Mouse (Mus musculus): Measurements from ENCODE around the gene Kcnmb2. TPM values are rescaled to one million over a fixed set of nuclear protein-coding genes. Genes with fewer than 3 reads are reported as not detected.

Kcnmb2 gene
- polyA plus RNA-seq, 1 experiment, result 0.16 TPM

DNA sequence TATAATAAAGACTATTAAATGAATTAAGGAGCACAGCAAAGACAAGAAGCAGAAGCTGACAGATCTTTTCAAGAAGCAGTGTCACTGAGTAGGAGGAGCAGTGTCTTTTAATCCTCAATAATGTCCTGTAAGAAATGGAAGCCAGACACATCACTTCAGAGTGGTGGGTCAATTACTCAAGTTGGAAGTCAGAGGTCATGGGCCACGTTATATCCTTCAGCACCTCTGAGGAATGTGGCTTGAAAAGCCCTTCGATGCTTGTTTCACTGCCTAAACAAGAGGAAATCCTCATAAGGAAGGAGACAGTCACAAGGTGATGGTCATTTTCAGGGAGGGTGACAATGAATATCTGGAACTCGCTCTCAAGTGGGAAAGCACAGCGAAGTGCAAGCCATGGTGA is 223.1 kb downstream of the Kcnmb2 start:
- WGBS, result 65% methylated on average over 4 of the region's 4 CpGs
- no peak for DNase-seq (ENCODE audit: low read depth, low spot score)

DNA sequence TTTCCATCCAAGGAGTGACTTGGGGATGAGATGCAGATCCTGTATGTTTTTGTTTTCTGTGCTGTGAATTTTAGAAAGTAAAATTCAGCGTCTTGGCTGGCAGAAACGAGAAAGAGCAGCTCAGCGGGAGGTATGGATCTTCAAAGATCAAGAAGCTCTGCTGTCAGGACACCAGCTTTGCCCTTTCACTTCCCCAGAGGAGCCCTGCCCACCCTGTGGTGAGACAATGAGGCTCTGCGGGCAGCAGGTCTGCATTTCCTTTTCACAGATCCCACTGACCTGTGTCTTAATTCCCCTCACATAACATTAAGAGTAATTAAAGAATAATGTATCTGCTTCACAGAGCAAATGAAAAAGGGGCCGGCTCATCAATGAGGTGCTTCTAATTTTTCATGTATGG is 226.1 kb downstream of the Kcnmb2 start:
- no peak for DNase-seq (ENCODE audit: low read depth, low spot score)
- WGBS, result 20% methylated on average over 5 of the region's 5 CpGs

GRCm38 (mm10) chr3:32130696-32131095 is 228.4 kb downstream of the Kcnmb2 start:
- no peak for DNase-seq (ENCODE audit: low read depth, low spot score)
- WGBS, result 33% methylated on average over 1 of the region's 1 CpGs

DNA sequence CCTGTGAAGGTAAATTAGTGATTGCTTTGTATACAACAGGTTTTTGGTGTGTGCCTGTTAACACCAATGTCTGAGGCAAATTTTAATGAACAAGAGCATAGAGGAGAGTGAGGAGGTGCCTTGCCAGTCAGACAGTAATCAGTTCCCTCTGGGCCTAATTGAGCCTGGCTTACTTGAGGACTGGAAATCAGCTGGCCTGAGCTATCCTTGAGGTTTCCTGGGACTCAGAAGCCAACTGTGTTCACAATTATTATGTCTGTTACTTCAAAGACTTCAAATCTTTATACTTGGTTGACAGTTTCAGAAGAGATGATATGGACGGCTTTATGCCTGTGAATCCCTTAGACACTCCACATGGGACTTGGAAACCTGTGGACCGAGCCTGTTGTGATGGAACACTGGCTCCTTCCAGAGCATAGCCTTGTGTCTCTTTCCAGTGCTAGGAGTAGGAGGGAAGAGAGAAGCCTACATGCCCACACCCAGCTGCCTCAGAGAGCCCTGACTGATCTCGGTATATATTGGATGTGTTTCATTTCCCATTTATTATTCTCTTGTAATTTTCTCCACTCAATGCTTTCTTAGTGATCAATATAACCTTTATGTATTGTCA is 230.2 kb downstream of the Kcnmb2 start:
- DNase-seq (ENCODE audit: low read depth, low spot score), result no peak
- WGBS, result 85% methylated on average over 3 of the region's 3 CpGs

GRCm38 (mm10) chr3:32144194-32144593 is 241.9 kb downstream of the Kcnmb2 start:
- DNase-seq (ENCODE audit: low read depth, low spot score), result no peak
- whole genome bisulfite sequencing, result 77% methylated on average over 5 of the region's 5 CpGs

- DNase-seq (ENCODE audit: low read depth, low spot score), result no peak
- WGBS, result 64% methylated on average over 3 of the region's 3 CpGs
These were observed 242.3 kb downstream of the Kcnmb2 start for GRCm38 (mm10) chr3:32144655-32145054.

DNA sequence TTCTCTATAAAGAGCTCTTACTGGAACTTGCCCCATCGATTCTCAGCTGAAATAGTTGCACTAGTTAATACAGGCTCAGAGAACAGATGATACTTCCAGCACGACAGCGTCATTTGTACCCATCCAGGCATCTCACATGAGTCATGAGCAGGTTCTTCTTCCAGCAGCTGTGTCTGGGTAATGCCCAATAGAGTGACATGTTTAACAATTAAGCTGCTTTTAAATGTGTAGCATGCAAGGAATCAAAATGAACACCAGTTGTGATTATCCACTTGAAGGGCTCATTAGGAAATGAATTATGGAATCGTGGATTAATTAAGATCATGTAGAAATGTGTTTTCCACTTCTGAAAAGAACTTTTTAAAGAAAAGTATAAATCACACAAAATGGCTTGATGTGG is 245.4 kb downstream of the Kcnmb2 start:
- DNase-seq (ENCODE audit: low read depth, low spot score), result no peak
- 83% methylated on average over 4 of the region's 4 CpGs for WGBS

DNA sequence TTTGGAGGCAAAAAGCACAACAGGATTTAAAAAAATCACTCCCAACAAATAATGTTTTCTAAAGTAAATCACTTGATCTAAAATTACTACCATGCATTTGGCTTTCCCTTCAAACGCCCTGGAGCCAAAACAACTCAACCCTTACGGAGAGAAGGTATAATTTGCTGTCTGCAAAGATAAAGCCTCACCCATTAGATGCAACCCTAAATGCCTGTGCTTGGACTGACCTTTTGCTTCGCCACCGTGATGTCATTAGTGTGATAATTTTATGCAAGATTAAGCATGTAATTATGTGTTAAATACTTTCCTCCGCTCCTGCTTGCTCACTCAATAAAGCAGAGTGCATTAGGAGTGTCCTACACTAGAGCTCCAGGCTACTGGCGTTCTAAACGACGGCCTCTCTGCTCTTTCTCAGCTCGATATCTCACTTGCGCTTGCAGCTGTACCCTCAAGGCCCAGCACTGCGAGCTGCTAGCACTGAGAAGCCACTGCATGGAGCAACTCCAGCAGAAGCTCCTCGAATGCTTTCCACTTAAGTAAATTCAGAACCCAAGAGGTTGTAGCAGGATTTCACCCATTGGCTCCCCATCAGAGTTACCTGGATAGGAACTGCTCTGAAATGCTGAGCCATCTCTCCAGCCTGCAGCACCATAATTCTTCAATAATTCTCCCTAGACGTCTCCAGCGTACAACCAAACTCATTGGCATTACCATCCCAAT is 247.7 kb downstream of the Kcnmb2 start:
- DNase-seq (ENCODE audit: low read depth, low spot score), result no peak
- WGBS, result 56% methylated on average over 14 of the region's 14 CpGs

- WGBS, result 65% methylated on average over 6 of the region's 6 CpGs
- no peak for DNase-seq (ENCODE audit: low read depth, low spot score)
These were observed 278.2 kb downstream of the Kcnmb2 start for GRCm38 (mm10) chr3:32180519-32180918.

- DNase-seq (ENCODE audit: low read depth, low spot score), result no peak
- WGBS, result 57% methylated on average over 2 of the region's 2 CpGs
These were observed 283.7 kb downstream of the Kcnmb2 start for GRCm38 (mm10) chr3:32185855-32186522.

DNA sequence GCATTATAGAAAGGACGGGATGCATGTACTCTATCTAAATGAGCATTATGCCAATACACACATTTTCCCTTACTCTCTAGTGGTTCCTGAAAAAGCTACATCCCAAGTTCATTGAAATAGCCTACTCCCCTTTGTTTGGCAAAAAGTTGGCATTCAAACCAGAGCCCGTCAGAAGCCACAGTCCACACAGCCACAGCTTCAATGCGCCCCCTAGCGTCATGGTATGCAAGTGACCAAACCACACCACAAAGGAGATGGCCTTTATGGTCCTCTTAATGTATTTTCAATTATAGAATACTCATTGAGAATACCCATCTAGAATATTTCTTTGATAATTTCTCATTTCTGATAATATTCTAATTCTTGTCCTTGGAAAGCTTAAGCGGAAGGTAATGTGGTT is 286.2 kb downstream of the Kcnmb2 start:
- peak; percentile 3 for DNase-seq (ENCODE audit: low read depth, low spot score)
- WGBS, result 37% methylated on average over 5 of the region's 5 CpGs

DNA sequence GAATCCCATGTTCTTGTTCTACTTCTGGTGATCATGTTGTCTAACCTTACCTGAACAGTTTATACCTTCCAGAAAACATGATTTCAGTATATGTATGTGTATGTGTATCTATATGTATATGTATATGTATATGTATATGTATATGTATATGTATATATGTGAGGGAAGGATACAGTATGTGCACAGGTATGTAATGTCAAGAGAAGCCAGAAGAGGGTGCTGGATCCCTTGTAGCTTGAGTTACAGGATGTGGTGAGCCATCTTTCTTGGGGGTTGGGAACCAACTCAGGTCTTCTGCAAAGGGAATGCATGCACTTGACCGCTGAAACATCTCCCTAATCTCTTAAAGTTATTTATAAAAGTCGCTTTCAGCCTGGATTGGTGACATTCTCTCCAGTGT is 286.6 kb downstream of the Kcnmb2 start:
- 84% methylated on average over 2 of the region's 2 CpGs for WGBS

DNA sequence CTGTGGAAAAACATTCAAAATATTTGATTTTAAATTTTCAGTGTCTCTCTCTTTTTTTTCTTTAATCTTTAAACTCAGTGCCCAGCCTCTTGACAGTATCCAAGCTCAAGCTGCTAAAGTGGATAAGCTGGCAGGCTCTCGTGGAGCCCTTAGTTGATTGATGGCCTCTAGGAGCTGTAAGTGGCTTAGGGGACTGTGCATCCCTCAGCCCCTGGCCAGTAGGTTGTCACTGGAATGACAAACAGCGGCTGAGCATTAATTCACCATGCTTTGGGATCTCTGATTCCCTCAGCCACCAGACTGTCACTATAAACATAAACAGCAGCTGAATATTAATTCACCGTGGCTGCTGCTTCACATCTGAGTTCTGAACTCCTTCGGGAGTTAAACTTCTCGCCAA is 287.6 kb downstream of the Kcnmb2 start:
- no peak for DNase-seq (ENCODE audit: low read depth, low spot score)
- WGBS, result 59% methylated on average over 5 of the region's 5 CpGs

More for the DNA sequence above, 286.6 kb downstream of the Kcnmb2 start:
- DNase-seq (ENCODE audit: low read depth, low spot score), result no peak

GRCm38 (mm10) chr3:32194014-32194413 is 291.7 kb downstream of the Kcnmb2 start:
- DNase-seq (ENCODE audit: low read depth, low spot score), result no peak
- WGBS, result 72% methylated on average over 5 of the region's 5 CpGs

DNA sequence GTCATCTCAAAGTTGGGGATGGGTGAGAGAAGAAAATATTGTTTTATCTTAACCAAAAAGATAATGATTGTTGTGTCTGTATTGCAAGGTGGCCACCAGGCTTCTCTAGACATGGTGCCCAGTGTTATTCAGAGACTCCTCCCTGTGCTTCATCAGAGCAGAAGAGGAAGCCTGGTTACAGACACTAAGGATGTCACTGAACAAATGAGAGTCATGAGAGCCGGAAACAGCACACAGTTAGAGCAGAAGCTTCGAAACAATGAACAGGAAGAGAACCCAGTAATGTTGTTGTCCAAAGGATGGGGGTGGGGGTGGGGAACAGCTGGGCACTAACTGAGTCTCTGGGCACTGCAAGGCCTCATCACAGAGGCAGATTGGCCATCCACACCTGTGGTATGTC is 324.4 kb downstream of the Kcnmb2 start:
- 68% methylated on average over 2 of the region's 2 CpGs for WGBS
- no peak for DNase-seq (ENCODE audit: low read depth, low spot score)

- WGBS, result 59% methylated on average over 5 of the region's 5 CpGs
- DNase-seq (ENCODE audit: low read depth, low spot score), result no peak
These were observed 334.5 kb downstream of the Kcnmb2 start for GRCm38 (mm10) chr3:32236766-32237165.
